Mouse (Mus musculus) left cerebral cortex, postnatal 36 days (tissue): Measurements from ENCODE around the gene Fyco1. TPM values are rescaled to one million over a fixed set of nuclear protein-coding genes. Genes with fewer than 3 reads are reported as not detected.
"Not testable (repeated sequence)": the region's sequence is repeated elsewhere in the genome, so short reads cannot be mapped to it uniquely, and the experiment has no call there.

Source experiments
- DNase-seq, 2 experiments: peaks; one replicate each; pipeline ENCODE4 v3.0.0; 2021 to 2022; ENCODE audit warnings: low spot score in 2 of 2, mixed read lengths in 1 of 2
- intact Hi-C: fragments of 180-260 bp; cut with DNase I; formaldehyde crosslinking; loops from one replicate; pipeline ENCODE4 v1.15.1; 2025
- total RNA-seq, 2 experiments: library from RNA; stranded (reverse); gene quantifications; 2 replicates each; pipeline ENCODE4 v1.2.3; 2021

Gene Fyco1
- total RNA-seq, 2 experiments from 2014 or later, result 21.7 to 35.5 TPM

- no peak for DNase-seq
Measured at GRCm38 (mm10) chr9:123758156-123758555, 93.5 kb downstream of the Fyco1 start.

GRCm38 (mm10) chr9:123757326-123757725 is 94.4 kb downstream of the Fyco1 start:
- intact Hi-C loops, result no loop called here
- DNase-seq, result no peak

More at GRCm38 (mm10) chr9:123758156-123758555, 93.5 kb downstream of the Fyco1 start:
- intact Hi-C loops, result no loop called here

GRCm38 (mm10) chr9:123756752-123757151 is 94.9 kb downstream of the Fyco1 start:
- no peak for DNase-seq

GRCm38 (mm10) chr9:123754333-123754732 is 97.4 kb downstream of the Fyco1 start:
- DNase-seq, result no peak
- intact Hi-C loops, result no loop called here

More at GRCm38 (mm10) chr9:123756752-123757151, 94.9 kb downstream of the Fyco1 start:
- intact Hi-C loops, result no loop called here

GRCm38 (mm10) chr9:123749687-123750086 is 102.0 kb downstream of the Fyco1 start:
- intact Hi-C loops, DNase-seq: not testable (repeated sequence)

- DNase-seq, result no peak
- intact Hi-C loops, result no loop called here
Measured at GRCm38 (mm10) chr9:123740799-123741198, 110.9 kb downstream of the Fyco1 start.

Other genes with a start within 250 kb of the Fyco1 start
- under 1 TPM; 0.27 to 0.86 TPM for gene Slc6a20b, start 219.3 kb downstream of the Fyco1 start, total RNA-seq
- under 1 TPM in 1 of 2 experiments, not detected in 1; 0.14 TPM for gene Ccr9, start 173.5 kb downstream of the Fyco1 start, total RNA-seq
- gene Slc6a20a, start 173.0 kb downstream of the Fyco1 start, total RNA-seq, result 10 to 100 TPM; 17.9 to 21.2 TPM
- gene Lztfl1, start 134.2 kb downstream of the Fyco1 start, total RNA-seq, result 10 to 100 TPM; 55.8 to 77.4 TPM
- gene Cxcr6, start 45.4 kb downstream of the Fyco1 start, total RNA-seq, result not detected
- gene Xcr1, start 10.1 kb upstream of the Fyco1 start, total RNA-seq, result not detected
- gene Ccr1, start 116.8 kb upstream of the Fyco1 start, total RNA-seq, result under 1 TPM; 0.17 to 0.50 TPM
- gene Ccr1l1, start 126.5 kb upstream of the Fyco1 start, total RNA-seq, result not detected
- gene Ccr3, start 170.1 kb upstream of the Fyco1 start, total RNA-seq, result not detected